Mouse (Mus musculus): ENCODE data around the gene Zfp39.

DNA sequence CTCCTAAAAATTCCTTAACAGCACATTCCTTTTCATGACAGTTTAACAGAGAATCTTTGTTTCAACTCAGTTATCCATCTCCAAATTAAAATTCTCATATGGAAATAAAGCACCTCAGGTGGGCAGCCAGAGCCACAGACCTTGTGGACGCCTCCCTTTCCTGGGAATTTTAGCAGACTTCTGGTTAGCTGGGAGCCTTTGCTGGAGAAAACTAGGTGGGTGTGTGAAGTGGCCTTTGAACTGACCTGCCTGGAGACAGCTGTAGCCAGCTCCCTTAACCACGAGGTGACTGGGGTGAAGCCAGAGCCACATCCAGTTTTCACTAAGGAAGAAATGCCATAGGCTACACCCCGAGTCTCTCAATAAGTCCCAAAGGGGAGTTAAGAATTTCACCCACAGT lies 25.6 kb upstream of the Zfp39 start:
- TF ChIP-seq CTCF (IDR thresholded peaks at IDR 0.05; ENCODE audit: low read depth, low read length) (no peak), TAL1 (conservative IDR thresholded peaks at IDR 0.05; ENCODE audit: low read depth, low read length) (no peak)

Measured in G1E (cell line).